Mouse (Mus musculus) erythroid progenitor cell, adult 5-6 weeks (primary cell): ENCODE measurements around the gene Meaf6. TPM values are rescaled to one million over a fixed set of nuclear protein-coding genes. Genes with fewer than 3 reads are reported as not detected.

Source experiments
- total RNA-seq, 2 experiments: library from RNA; stranded (forward) in 1 of 2; stranded (reverse) in 1 of 2; fragments of 150-400 nt in 1 of 2; fragments of 186-747, 209-891 nt in 1 of 2; gene quantifications; 2 replicates each; pipeline versions ENCODE4 v1.2.3 to v1.2.4; 2015 to 2017; ENCODE audit warnings: low replicate concordance in 2 of 2

The Meaf6 gene
- total RNA-seq, 2 experiments from 2014 or later, result 37.1 to 66.7 TPM

Other genes with a start within 250 kb of the Meaf6 start
- gene Yrdc, start 234.5 kb upstream of the Meaf6 start, total RNA-seq (2015; ENCODE audit: low replicate concordance), result 4.2 and 46.1 TPM in 2 replicates
- 13.9 and 19.4 TPM in 2 replicates for gene Yrdc, start 234.5 kb upstream of the Meaf6 start, total RNA-seq (2017; ENCODE audit: low replicate concordance)
- gene 1110065P20Rik, start 233.9 kb upstream of the Meaf6 start, total RNA-seq (2015; ENCODE audit: low replicate concordance), result 2.9 and 4.2 TPM in 2 replicates
- gene 1110065P20Rik, start 233.9 kb upstream of the Meaf6 start, total RNA-seq (2017; ENCODE audit: low replicate concordance), result 1.2 TPM in 1 of 2 replicates, not detected in the other
- not detected in 2 replicates for gene Maneal, start 223.0 kb upstream of the Meaf6 start, total RNA-seq (2015; ENCODE audit: low replicate concordance)
- gene Maneal, start 223.0 kb upstream of the Meaf6 start, total RNA-seq (2017; ENCODE audit: low replicate concordance), result not detected in 2 replicates
- not detected in 2 replicates for gene Epha10, start 204.2 kb upstream of the Meaf6 start, total RNA-seq (2015; ENCODE audit: low replicate concordance)
- gene Epha10, start 204.2 kb upstream of the Meaf6 start, total RNA-seq (2017; ENCODE audit: low replicate concordance), result 0.13 TPM in 1 of 2 replicates, not detected in the other
- 1.7 and 4.0 TPM in 2 replicates for gene 9930104L06Rik, start 148.1 kb upstream of the Meaf6 start, total RNA-seq (2015; ENCODE audit: low replicate concordance)
- 12.2 and 15.8 TPM in 2 replicates for gene 9930104L06Rik, start 148.1 kb upstream of the Meaf6 start, total RNA-seq (2017; ENCODE audit: low replicate concordance)
- gene Cdca8, start 145.8 kb upstream of the Meaf6 start, total RNA-seq (2015; ENCODE audit: low replicate concordance), result 272 and 278 TPM in 2 replicates
- gene Cdca8, start 145.8 kb upstream of the Meaf6 start, total RNA-seq (2017; ENCODE audit: low replicate concordance), result 294 and 381 TPM in 2 replicates
- gene Rspo1, start 98.7 kb upstream of the Meaf6 start, total RNA-seq (2015; ENCODE audit: low replicate concordance), result 0.72 TPM in 1 of 2 replicates, not detected in the other
- not detected in 2 replicates for gene Rspo1, start 98.7 kb upstream of the Meaf6 start, total RNA-seq (2017; ENCODE audit: low replicate concordance)
- 12.3 and 25.6 TPM in 2 replicates for gene Gnl2, start 68.5 kb upstream of the Meaf6 start, total RNA-seq (2015; ENCODE audit: low replicate concordance)
- gene Gnl2, start 68.5 kb upstream of the Meaf6 start, total RNA-seq (2017; ENCODE audit: low replicate concordance), result 34.7 and 36.3 TPM in 2 replicates
- not detected in 2 replicates for gene Dnali1, start 19.4 kb upstream of the Meaf6 start, total RNA-seq (2015; ENCODE audit: low replicate concordance)
- gene Dnali1, start 19.4 kb upstream of the Meaf6 start, total RNA-seq (2017; ENCODE audit: low replicate concordance), result not detected in 2 replicates
- gene Snip1, start 18.5 kb upstream of the Meaf6 start, total RNA-seq (2015; ENCODE audit: low replicate concordance), result 14.8 and 36.5 TPM in 2 replicates
- 19.6 and 21.6 TPM in 2 replicates for gene Snip1, start 18.5 kb upstream of the Meaf6 start, total RNA-seq (2017; ENCODE audit: low replicate concordance)
- gene Zc3h12a, start 42.7 kb downstream of the Meaf6 start, total RNA-seq (2015; ENCODE audit: low replicate concordance), result 0.42 and 2.5 TPM in 2 replicates
- 0.45 TPM in 1 of 2 replicates, not detected in the other for gene Zc3h12a, start 42.7 kb downstream of the Meaf6 start, total RNA-seq (2017; ENCODE audit: low replicate concordance)